Mouse (Mus musculus): ENCODE measurements at regions not wholly inside any gene's neighbourhood (a gene's known extent, or its start where the extent isn't known, plus 50 kb on each side); places are given as distances from the start of the nearest gene placed in this dataset.

DNA sequence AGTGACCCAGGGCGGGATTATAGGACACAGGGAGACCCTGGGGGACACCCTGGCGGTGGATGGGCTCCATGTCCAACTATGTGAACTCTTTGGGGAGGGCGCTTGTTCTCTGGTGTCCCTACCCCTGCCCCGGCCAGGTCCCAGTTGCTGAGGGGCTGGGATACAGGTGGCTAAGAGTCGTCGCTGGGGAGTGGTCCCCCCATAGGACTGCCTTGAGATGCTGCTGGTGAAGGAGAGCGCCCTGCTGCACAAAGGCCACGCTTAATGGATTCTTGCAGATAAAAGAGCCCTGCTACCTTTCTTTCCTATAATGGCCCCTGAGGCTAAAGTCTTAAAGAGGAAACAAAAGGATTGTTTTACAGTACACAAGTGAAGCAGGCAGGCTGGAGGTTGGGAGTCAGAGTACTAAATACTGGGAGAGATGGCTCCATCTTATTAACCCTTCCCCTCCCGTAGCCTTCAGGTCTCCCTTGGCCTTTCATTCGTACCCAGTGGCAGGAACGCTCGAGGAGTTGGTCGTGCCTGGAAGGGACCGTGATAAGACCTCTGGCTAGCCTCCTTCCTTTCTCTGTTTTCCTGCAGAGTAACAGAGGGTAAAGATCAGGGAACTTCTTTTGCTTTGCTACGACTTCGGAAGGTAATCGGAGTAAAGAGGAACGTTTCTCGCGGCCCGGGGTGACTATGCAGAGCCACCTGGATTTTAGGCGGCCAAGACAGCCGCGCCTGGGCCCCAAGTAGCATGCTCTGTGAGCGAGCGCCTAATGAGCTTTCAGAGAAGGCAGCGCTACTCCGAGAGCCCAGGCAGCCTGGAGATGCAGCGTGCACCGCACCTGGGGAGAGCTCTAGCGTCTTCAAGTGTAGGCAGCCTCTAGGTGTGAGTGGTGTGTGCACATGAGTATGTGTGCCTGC, 682.9 kb upstream of the Car8 start:
- H3K4me3 ChIP-seq = no peak overlapping the region
- no peak overlapping the region for H3K9ac ChIP-seq (ENCODE audit: low read depth, low read length)
- H3K79me2 ChIP-seq (replicated peaks; ENCODE audit: control insufficient read depth, insufficient read depth, low read length) = no peaks in the 10 kb centered on the region
- no peak overlapping the region for H3K27ac ChIP-seq
- intact Hi-C loops (cut with DNase I) = no loop called here
- H3K27me3 ChIP-seq (ENCODE audit: control insufficient read depth, insufficient read depth, low read length) = no peaks in the 10 kb centered on the region
- TF ChIP-seq EP300 (IDR thresholded peaks at IDR 0.05; ENCODE audit: insufficient read depth, low read depth, low read length) (no peak), CTCF (IDR thresholded peaks at IDR 0.05) (no peak), POLR2A (IDR thresholded peaks at IDR 0.05; ENCODE audit: insufficient read depth, low read depth, low read length) (no peak)
- DNase-seq = no peak
- H3K36me3 ChIP-seq (ENCODE audit: control insufficient read depth, insufficient read depth, low read length) = no peaks in the 10 kb centered on the region
- 40% methylated on average over 31 of the region's 31 CpGs for WGBS
- no peaks in the 10 kb centered on the region for H3K4me1 ChIP-seq (ENCODE audit: control insufficient read depth, insufficient read depth, low read length)

- TF ChIP-seq POLR2A (IDR thresholded peaks at IDR 0.05; ENCODE audit: insufficient read depth, low read depth, low read length) = no peak
- no peaks in the 10 kb centered on the region for H3K79me2 ChIP-seq (replicated peaks; ENCODE audit: control insufficient read depth, insufficient read depth, low read length)
- H3K4me1 ChIP-seq (ENCODE audit: control insufficient read depth, insufficient read depth, low read length) = no peaks in the 10 kb centered on the region
- H3K4me3 ChIP-seq = no peak overlapping the region
- 83% methylated on average over 2 of the region's 2 CpGs for WGBS
- intact Hi-C loops (cut with DNase I) = no loop called here
- H3K27me3 ChIP-seq (ENCODE audit: control insufficient read depth, insufficient read depth, low read length) = no peaks in the 10 kb centered on the region
- no peak for DNase-seq
- no peak overlapping the region for H3K9ac ChIP-seq (ENCODE audit: low read depth, low read length)
- H3K27ac ChIP-seq = no peak overlapping the region
- H3K36me3 ChIP-seq (ENCODE audit: control insufficient read depth, insufficient read depth, low read length) = no peaks in the 10 kb centered on the region
These were observed 681.5 kb upstream of the Car8 start for GRCm38 (mm10) chr4:8920306-8920705.

DNA sequence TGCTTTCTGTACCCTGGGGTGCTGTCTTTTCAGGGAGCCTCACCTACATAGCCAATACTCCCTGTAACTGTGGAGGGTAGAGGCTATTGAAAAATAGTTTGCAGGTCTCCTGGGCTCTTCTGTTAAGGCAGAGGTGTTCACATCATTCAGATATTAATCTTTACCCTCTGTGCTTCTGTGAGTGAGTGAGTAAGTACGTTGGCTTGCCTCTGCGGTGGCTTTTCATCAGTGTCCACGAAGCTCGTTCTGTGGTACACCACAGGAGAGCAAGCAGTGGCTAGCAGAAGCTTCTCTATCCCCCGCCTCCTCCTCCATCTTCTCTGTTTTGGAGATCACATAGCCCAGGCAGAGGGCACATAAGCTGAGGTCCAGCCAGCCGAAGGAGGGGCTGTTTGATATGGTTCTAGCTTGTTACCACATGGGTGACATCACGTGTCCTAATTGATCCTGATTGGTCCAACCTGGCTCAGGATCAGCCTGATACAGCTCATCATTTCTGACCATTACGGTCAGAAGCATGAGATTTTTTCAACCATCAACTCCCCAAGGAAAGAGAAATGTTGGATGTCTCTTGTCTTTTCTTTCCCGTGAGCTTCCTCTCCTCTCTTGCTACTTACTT, 680.6 kb upstream of the Car8 start:
- WGBS = 89% methylated on average over 9 of the region's 9 CpGs
- Histone ChIP-seq H3K4me1 (ENCODE audit: control insufficient read depth, insufficient read depth, low read length) (no peaks in the 10 kb centered on the region; the same call in 1 of the 2 replicates), H3K36me3 (ENCODE audit: control insufficient read depth, insufficient read depth, low read length) (no peaks in the 10 kb centered on the region), H3K4me3 (no peak overlapping the region), H3K79me2 (replicated peaks; ENCODE audit: control insufficient read depth, insufficient read depth, low read length) (no peaks in the 10 kb centered on the region), H3K27me3 (ENCODE audit: control insufficient read depth, insufficient read depth, low read length) (no peaks in the 10 kb centered on the region), H3K9ac (ENCODE audit: low read depth, low read length) (no peak overlapping the region), H3K27ac (no peak overlapping the region)
- intact Hi-C loops (cut with DNase I) = no loop called here
- no peak for DNase-seq
- TF ChIP-seq EP300 (IDR thresholded peaks at IDR 0.05; ENCODE audit: insufficient read depth, low read depth, low read length) (no peak), POLR2A (IDR thresholded peaks at IDR 0.05; ENCODE audit: insufficient read depth, low read depth, low read length) (no peak), CTCF (IDR thresholded peaks at IDR 0.05) (no peak)
